Mouse (Mus musculus): Measurements from ENCODE around the gene Ednra. TPM values are rescaled to one million over a fixed set of nuclear protein-coding genes. Genes with fewer than 3 reads are reported as not detected.

The Ednra gene
- polyA plus RNA-seq, 1 experiment from 2014 or later: 51.8 TPM

DNA sequence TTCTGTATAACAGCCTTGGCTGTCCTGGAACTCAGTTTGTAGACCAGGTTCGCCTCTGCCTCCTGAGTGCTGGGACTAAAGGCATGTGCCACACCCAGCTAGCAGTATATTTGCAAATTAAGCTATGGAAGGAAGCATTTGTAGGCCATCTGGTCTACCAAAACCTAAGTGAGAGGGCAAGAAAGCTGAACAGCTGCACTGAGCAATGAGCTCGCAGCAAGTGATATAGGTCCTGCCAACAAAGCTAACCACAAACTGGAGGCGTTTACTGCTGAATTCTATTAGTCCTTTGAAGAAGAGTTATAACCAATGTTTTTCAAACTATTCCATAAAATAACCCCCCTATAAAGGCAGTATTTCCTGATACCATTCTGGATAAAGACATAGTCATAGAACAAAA is 86.7 kb downstream of the Ednra start:
- ATAC-seq (ENCODE audit: insufficient number of reproducible peaks, insufficient read depth, low FRiP score, low TSS enrichment): no peak
- Histone ChIP-seq H3K27ac (no peak overlapping the region), H3K36me3 (no peaks in the 10 kb centered on the region), H3K9me3 (no peaks in the 10 kb centered on the region), H3K9ac (no peak overlapping the region), H3K4me2 (replicated peaks) (no peak overlapping the region), H3K27me3 (no peaks in the 10 kb centered on the region), H3K4me3 (no peak overlapping the region), H3K4me1 (peaks cover 9% of the 10 kb centered on the region; the same call in 1 of the 2 replicates)
- WGBS: 68% methylated on average over 3 of the region's 3 CpGs

DNA sequence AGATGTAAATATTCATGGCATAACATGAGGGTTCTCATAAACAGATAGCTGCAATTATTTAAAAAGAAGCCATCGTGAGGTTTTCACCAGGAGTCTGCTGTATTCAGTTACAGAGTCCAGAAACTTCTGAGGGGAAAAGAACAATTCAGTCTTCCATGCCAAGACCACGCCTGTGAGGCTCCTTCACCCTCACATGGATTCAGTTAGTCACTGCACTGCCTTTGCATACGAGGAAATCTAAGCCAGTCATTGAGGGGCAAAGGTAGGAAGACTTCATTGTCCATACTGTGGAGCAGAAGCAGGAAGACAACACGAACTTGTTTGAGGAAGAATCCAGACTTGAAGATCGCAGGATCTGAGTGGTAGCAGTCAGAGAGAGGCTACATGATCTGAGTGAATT is 90.2 kb downstream of the Ednra start:
- H3K4me1 ChIP-seq: peaks cover 21% of the 10 kb centered on the region; the same call in 1 of the 2 replicates
- H3K9me3 ChIP-seq: no peaks in the 10 kb centered on the region
- no peaks in the 10 kb centered on the region for H3K27me3 ChIP-seq
- 48% methylated on average over 5 of the region's 5 CpGs for WGBS
- ATAC-seq (ENCODE audit: insufficient number of reproducible peaks, insufficient read depth, low FRiP score, low TSS enrichment): no peak
- no peak overlapping the region for H3K9ac ChIP-seq
- H3K4me2 ChIP-seq (replicated peaks): no peak overlapping the region
- H3K36me3 ChIP-seq: no peaks in the 10 kb centered on the region
- H3K4me3 ChIP-seq: no peak overlapping the region
- no peak overlapping the region for H3K27ac ChIP-seq

DNA sequence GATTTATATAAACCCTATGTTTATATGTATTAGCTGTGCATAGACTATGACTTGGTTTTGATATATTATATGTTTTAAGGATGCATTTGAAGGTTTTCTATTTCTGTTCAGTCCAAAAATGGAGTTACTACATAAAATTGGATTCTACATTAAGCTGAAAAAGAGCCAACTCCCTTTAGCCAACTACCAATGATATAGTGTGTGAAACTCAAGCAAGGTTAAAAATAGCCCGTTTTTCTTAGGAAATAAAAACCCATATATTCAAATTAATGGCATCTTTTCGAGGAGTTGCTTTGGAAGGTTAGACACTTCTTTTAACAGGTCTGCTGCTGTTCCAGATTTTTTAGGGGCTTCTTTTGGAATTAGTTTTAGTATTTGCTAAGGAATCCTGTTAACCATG is 91.1 kb downstream of the Ednra start:
- Histone ChIP-seq H3K36me3 (no peaks in the 10 kb centered on the region), H3K4me3 (no peak overlapping the region), H3K4me2 (replicated peaks) (no peak overlapping the region), H3K27ac (no peak overlapping the region), H3K9ac (no peak overlapping the region), H3K27me3 (no peaks in the 10 kb centered on the region), H3K4me1 (peaks cover 21% of the 10 kb centered on the region; the same call in 1 of the 2 replicates), H3K9me3 (no peaks in the 10 kb centered on the region)
- 88% methylated on average over 2 of the region's 2 CpGs for WGBS
- ATAC-seq (ENCODE audit: insufficient number of reproducible peaks, insufficient read depth, low FRiP score, low TSS enrichment): no peak

DNA sequence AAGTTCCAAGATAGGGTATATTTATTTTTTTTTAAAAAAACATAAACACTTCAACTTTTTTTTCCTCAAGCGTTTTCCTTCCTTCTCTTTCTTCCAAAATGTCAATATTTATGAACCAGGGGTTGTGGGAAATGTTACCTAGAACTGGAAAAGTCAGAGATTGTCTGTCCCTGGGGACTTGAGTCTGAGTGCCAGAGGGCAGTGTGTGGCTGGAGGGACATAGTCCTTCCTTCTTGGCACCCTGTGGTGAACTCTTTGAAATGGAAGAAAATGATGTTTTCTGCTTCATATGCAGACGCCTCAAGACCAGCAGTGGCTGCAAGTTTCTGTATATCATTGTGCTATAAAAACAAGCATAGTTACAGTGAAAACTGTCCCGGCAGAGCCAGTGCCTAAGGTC is 93.6 kb downstream of the Ednra start:
- Histone ChIP-seq H3K9me3 (no peaks in the 10 kb centered on the region), H3K9ac (no peak overlapping the region), H3K36me3 (no peaks in the 10 kb centered on the region), H3K27me3 (no peaks in the 10 kb centered on the region), H3K27ac (no peak overlapping the region), H3K4me3 (no peak overlapping the region), H3K4me2 (replicated peaks) (no peak overlapping the region), H3K4me1 (peaks cover 21% of the 10 kb centered on the region; the same call in 1 of the 2 replicates)
- 33% methylated on average over 3 of the region's 3 CpGs for WGBS
- ATAC-seq (ENCODE audit: insufficient number of reproducible peaks, insufficient read depth, low FRiP score, low TSS enrichment): no peak

DNA sequence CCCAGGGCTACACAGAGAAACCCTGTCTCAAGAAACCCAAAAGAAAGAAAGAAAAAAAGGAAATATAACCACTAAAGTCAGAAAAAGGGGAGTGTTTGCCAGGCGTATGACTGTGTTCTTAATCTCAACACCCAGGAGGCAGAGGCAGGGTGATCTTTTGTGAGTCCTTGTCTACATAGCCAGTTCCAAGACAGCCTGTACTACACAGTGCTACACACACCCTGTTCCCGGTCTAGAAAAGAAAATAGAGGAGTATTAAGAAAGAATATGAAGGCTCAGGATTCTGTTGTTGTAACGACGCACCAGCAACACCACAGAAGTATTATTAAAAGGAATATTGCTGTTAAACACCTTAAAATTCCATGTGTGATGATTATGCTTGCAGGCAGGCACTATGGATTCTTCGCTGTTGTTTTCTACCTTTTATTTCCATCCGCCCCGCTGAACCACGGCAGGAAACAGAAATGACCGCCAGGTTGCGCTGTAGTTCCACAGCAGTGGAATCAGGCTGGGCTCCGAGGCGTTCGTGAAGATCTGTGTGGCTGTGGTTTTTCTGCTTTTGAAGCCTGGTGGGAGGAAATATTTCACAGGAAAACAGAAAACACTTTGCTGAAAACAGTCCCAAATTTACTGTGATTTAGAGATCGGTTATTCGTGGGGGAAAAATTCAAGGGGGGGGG is 94.3 kb downstream of the Ednra start:
- Histone ChIP-seq H3K4me1 (peaks cover 21% of the 10 kb centered on the region; the same call in 1 of the 2 replicates), H3K27ac (no peak overlapping the region; the same call in 1 of the 2 replicates), H3K36me3 (no peaks in the 10 kb centered on the region), H3K9me3 (no peaks in the 10 kb centered on the region), H3K4me2 (replicated peaks) (no peak overlapping the region), H3K27me3 (no peaks in the 10 kb centered on the region), H3K9ac (no peak overlapping the region), H3K4me3 (no peak overlapping the region)
- 18% methylated on average over 15 of the region's 15 CpGs for WGBS
- peak; percentile 77; the same call in 1 of the 2 replicates for ATAC-seq (ENCODE audit: insufficient number of reproducible peaks, insufficient read depth, low FRiP score, low TSS enrichment)

DNA sequence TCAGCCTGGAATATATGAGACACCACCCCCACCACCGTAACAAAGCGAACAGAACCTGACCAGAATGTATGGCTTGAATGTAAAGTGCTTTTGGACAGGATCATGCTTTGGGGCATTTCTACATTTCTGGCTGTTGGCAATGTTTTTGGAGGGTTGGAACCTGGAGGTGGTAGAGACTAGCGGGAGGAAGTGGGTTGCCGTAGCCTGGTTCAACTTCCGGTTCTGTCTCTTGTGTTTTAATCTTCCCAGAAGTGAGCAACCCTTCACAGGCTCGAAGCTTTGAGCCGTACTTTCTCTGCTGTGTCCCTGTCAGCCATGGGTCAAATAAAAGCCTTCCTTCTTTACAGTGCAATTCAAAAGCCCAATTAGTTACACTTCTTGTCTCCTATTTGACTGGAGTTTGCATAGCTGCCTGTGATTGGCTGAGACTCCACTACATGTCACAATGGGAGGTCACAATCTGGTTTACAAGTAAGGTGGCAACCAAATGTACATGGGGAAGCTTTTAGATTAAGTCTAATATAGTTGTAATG is 100.5 kb downstream of the Ednra start:
- Histone ChIP-seq H3K9ac (no peak overlapping the region), H3K4me1 (no peaks in the 10 kb centered on the region), H3K27me3 (no peaks in the 10 kb centered on the region), H3K4me2 (replicated peaks) (no peak overlapping the region), H3K9me3 (no peaks in the 10 kb centered on the region), H3K4me3 (no peak overlapping the region), H3K36me3 (no peaks in the 10 kb centered on the region), H3K27ac (no peak overlapping the region)
- 80% methylated on average over 7 of the region's 7 CpGs for WGBS
- no peak for ATAC-seq (ENCODE audit: insufficient number of reproducible peaks, insufficient read depth, low FRiP score, low TSS enrichment)

DNA sequence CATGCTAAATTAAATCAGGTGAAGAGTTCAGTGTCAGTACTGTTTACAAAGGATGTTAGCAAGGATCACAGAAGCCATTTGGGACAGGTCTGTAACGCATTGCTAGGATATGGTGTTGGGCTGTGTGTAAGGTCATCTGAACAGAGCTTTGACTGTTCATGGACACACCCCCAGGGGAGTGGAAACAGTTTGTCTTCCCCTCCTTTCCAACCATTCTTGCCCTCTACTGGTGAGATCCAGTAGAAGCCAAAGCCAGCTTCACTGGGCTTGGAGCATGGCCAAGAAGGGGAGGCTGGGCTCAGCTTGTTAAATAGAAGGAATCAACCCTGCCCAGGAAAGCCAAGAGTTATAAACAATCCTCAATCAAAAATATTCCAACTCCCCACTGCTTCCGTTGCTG is 106.3 kb downstream of the Ednra start:
- no peak for ATAC-seq (ENCODE audit: insufficient number of reproducible peaks, insufficient read depth, low FRiP score, low TSS enrichment)
- Histone ChIP-seq H3K27me3 (no peaks in the 10 kb centered on the region), H3K9ac (no peak overlapping the region), H3K9me3 (no peaks in the 10 kb centered on the region), H3K4me2 (replicated peaks) (no peak overlapping the region), H3K36me3 (no peaks in the 10 kb centered on the region), H3K27ac (no peak overlapping the region), H3K4me3 (no peak overlapping the region), H3K4me1 (no peaks in the 10 kb centered on the region)
- WGBS: 58% methylated on average over 2 of the region's 2 CpGs

Other genes with a start within 250 kb of the Ednra start
- 24.3 and 24.8 TPM in 2 replicates for gene Arhgap10, start 206.5 kb downstream of the Ednra start, polyA plus RNA-seq (2016; fragmentation: Nextera tagmentation; extraction: Ambion mirVana)
- gene Prmt9, start 175.1 kb downstream of the Ednra start, polyA plus RNA-seq (2016; fragmentation: Nextera tagmentation; extraction: Ambion mirVana): 25.0 and 25.7 TPM in 2 replicates
- 48.3 and 48.5 TPM in 2 replicates for gene Tmem184c, start 113.8 kb downstream of the Ednra start, polyA plus RNA-seq (2016; fragmentation: Nextera tagmentation; extraction: Ambion mirVana)

Data from embryonic facial prominence, embryonic 12.5 days (tissue).